ENCODE assay signal across 8 mouse cellular contexts in the genomic region with DNA sequence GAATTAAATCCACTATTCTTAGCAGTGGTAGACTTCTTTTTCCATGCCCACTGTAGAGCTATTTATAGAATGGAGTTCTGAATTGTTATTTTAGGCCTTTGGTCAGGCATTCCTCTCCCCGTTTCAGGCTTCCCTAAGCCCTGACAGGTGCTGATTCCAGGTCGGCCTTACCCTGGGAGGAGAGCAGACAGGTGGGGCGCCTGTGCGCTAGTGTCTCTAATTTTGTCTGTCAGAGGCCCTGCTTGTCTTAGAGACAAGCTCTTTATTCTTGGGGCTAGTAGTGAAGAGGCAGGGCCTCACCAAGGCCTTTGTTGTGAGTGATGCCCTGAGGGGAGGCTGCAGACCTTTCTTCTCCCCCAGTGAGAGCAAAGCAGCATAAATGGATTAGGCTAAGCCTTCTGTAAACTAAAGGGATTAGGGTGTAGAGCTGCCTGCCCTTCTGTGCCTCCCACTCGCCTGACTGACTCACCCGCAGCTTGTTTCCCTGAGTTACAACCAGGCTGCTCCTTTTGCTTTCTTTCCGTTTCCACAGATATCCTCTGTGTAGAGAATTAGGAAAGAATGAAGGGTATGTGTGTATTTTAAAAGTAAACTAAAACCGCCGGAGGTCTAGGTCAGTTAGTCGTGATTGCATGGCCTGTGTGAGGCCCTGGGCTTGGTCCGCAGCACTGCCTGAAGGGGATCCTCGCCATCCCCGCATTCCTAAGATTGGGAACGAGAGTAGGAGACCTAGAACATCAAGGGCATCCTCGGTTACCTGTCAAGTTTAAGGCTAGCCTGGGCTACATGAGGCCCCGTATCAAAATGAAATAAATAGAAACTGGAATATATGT. TPM values are rescaled to one million over a fixed set of nuclear protein-coding genes. Genes with fewer than 3 reads are reported as not detected.
DNase-seq lines count a peak whose midpoint lies in the region; ATAC-seq and TF ChIP-seq lines count a peak whose summit lies in the region.

No protein-coding gene starts in this region.

- WGBS in heart, embryonic 14.5 days = 33% methylated on average over 16 of the region's 16 CpGs
- 76% methylated on average over 16 of the region's 16 CpGs for WGBS in kidney, embryonic 16.5 days

- POLR2A ChIA-PET in Patski (lab: Charles Lee) = interaction anchor here (0.9 kb wide), 1 partner anchor 15 kb away, joined by 4 read pairs; no protein-coding TSS in a partner anchor

- H3K36me3 ChIP-seq in heart, embryonic 14.5 days (ENCODE audit: control insufficient read depth, insufficient read depth, low read length) = peaks cover 85% of the 10 kb centered on the region
- H3K36me3 ChIP-seq in kidney, embryonic 16.5 days (ENCODE audit: insufficient read depth, low read length) = peaks cover 76% of the 10 kb centered on the region

- in situ Hi-C loops in Patski (cut with MboI; ENCODE audit: low pct_unique_long_range_greater_than_20kb) = no loop called here

- ATAC-seq in Patski = peak; percentile 98
- no peak for ATAC-seq in heart, embryonic 14.5 days (ENCODE audit: insufficient number of reproducible peaks, insufficient read depth, low FRiP score, low read depth)
- ATAC-seq in kidney, embryonic 16.5 days (ENCODE audit: low FRiP score, low TSS enrichment) = no peak

- H3K27ac ChIP-seq in heart, embryonic 14.5 days (replicated peaks in 1 of 2; ENCODE audit: control insufficient read depth in 1 of 2, insufficient read depth in 1 of 2, low read depth in 2 of 2, low read length in 2 of 2) = peak overlapping the region; percentile 93 to 98
- H3K27ac ChIP-seq in kidney, embryonic 16.5 days (ENCODE audit: low read length) = no peak overlapping the region

- H3K4me1 ChIP-seq in heart, embryonic 14.5 days (ENCODE audit: control insufficient read depth in 2 of 2, insufficient read depth in 2 of 2, low read length in 2 of 2) = peaks cover 21 to 47% of the 10 kb centered on the region in 2 experiments
- no peaks in the 10 kb centered on the region for H3K4me1 ChIP-seq in kidney, embryonic 16.5 days (ENCODE audit: insufficient read depth, low read length)

- H3K4me2 ChIP-seq in heart, embryonic 14.5 days (ENCODE audit: low read length) = peak overlapping the region; percentile 50
- H3K4me2 ChIP-seq in kidney, embryonic 16.5 days (replicated peaks; ENCODE audit: low read depth, low read length) = no peak overlapping the region

- DNase-seq in cerebellum, adult 9-11 months = peak; percentile 28
- no peak for DNase-seq in cerebellum, adult 11-12 months
- DNase-seq in Patski (ENCODE audit: low read depth, low spot score) = peak; percentile 93
- peak; percentile 17 for DNase-seq in left cerebral cortex, postnatal 4 days
- peak; percentile 38 for DNase-seq in telencephalon, adult 2 months (ENCODE audit: low read depth, low spot score)
- no peak for DNase-seq in gastrocnemius, postnatal 25 days

- H3K27me3 ChIP-seq in Patski = no peaks in the 10 kb centered on the region
- no peaks in the 10 kb centered on the region for H3K27me3 ChIP-seq in heart, embryonic 14.5 days (ENCODE audit: control insufficient read depth, insufficient read depth, low read length)
- H3K27me3 ChIP-seq in kidney, embryonic 16.5 days (ENCODE audit: insufficient read depth, low read length) = no peaks in the 10 kb centered on the region

- no peak for TF ChIP-seq CTCF in Patski (IDR thresholded peaks at IDR 0.05)

- intact Hi-C loops in left cerebral cortex, postnatal 4 days (cut with DNase I) = no loop called here

- H3K4me3 ChIP-seq in heart, embryonic 14.5 days (ENCODE audit: control insufficient read depth in 1 of 2, insufficient read depth in 1 of 2, low read depth in 1 of 2, low read length in 2 of 2) = no peak overlapping the region
- no peak overlapping the region for H3K4me3 ChIP-seq in kidney, embryonic 16.5 days (ENCODE audit: low read length)

- H3K9ac ChIP-seq in heart, embryonic 14.5 days (ENCODE audit: low read length) = peak overlapping the region; percentile 49
- no peak overlapping the region for H3K9ac ChIP-seq in kidney, embryonic 16.5 days (replicated peaks; ENCODE audit: low read length)

- no peaks in the 10 kb centered on the region for H3K9me3 ChIP-seq in heart, embryonic 14.5 days (ENCODE audit: control insufficient read depth, low read length)
- no peaks in the 10 kb centered on the region for H3K9me3 ChIP-seq in kidney, embryonic 16.5 days (ENCODE audit: low read length)

- CTCF ChIA-PET in Patski (lab: Charles Lee) = interaction anchor here (1.0 to 1.5 kb wide), 3 partner anchors 15 to 20 kb away, joined by 3 read pairs; no protein-coding TSS in a partner anchor

RNA-seq across cellular contexts. Expression of a gene that starts 24.3 kb away (rescaled TPM):
- 363 TPM for polyA plus RNA-seq in Patski (2021)
- 144 and 154 TPM in 2 replicates for polyA plus RNA-seq in heart, embryonic 14.5 days (2014; fragmentation: Nextera tagmentation; extraction: Ambion mirVana)
- total RNA-seq in left cerebral cortex, postnatal 4 days (2021) = 100 to 1,000 TPM; 333 to 337 TPM
- 10 to 100 TPM; 51.4 to 61.9 TPM for total RNA-seq in gastrocnemius, postnatal 25 days (2021)
- polyA plus RNA-seq in kidney, embryonic 16.5 days (2015; fragmentation: Nextera tagmentation; extraction: Ambion mirVana) = 225 and 232 TPM in 2 replicates

RNA-seq across cellular contexts. Expression of a gene that starts 45.2 kb away (rescaled TPM):
- polyA plus RNA-seq in Patski (2021) = 1.2 TPM
- not detected in 2 replicates for polyA plus RNA-seq in heart, embryonic 14.5 days (2014; fragmentation: Nextera tagmentation; extraction: Ambion mirVana)
- under 1 TPM in 1 of 2 experiments, not detected in 1; 0.26 TPM for total RNA-seq in left cerebral cortex, postnatal 4 days (2021)
- not detected for total RNA-seq in gastrocnemius, postnatal 25 days (2021)
- not detected in 2 replicates for polyA plus RNA-seq in kidney, embryonic 16.5 days (2015; fragmentation: Nextera tagmentation; extraction: Ambion mirVana)

RNA-seq across cellular contexts. Expression of a gene that starts 55.5 kb away (rescaled TPM):
- polyA plus RNA-seq in Patski (2021) = 16.8 TPM
- 31.3 and 31.5 TPM in 2 replicates for polyA plus RNA-seq in heart, embryonic 14.5 days (2014; fragmentation: Nextera tagmentation; extraction: Ambion mirVana)
- 10 to 100 TPM; 46.3 to 51.6 TPM for total RNA-seq in left cerebral cortex, postnatal 4 days (2021)
- 10 to 100 TPM in 1 of 2 experiments, 1 to 10 TPM in 1; 8.9 to 15.0 TPM for total RNA-seq in gastrocnemius, postnatal 25 days (2021)
- 26.4 and 26.6 TPM in 2 replicates for polyA plus RNA-seq in kidney, embryonic 16.5 days (2015; fragmentation: Nextera tagmentation; extraction: Ambion mirVana)

Comparison
In these comparisons a context has a peak if more than half of its experiments do, and no peak if none do; other contexts are left out.
1. DNase-seq: peak in cerebellum, adult 9-11 months (single experiment), Patski (single experiment), left cerebral cortex, postnatal 4 days (single experiment) and telencephalon, adult 2 months (single experiment); none in cerebellum, adult 11-12 months (single experiment) and gastrocnemius, postnatal 25 days (single experiment).